In the genomic region with DNA sequence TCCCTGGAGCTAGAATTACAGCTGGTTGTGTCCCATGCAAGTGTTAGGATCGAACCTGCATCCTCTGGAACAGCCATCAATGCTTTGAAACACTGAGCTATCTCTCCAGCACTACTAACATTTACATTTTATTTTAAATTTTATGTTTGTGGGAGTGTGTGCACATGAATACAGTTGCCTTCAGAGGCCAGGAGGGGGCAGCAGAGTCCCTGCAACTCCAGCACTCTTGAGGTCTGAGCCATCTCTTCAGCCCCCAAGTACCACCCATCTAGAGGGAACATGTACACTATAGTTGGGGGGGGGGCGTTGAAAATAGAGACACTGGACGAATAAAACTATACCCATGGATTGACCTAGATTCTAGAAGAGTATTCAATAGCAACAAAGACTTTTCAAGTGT, we compare ENCODE assay signal across 9 mouse cellular contexts. TPM values are rescaled to one million over a fixed set of nuclear protein-coding genes. Genes with fewer than 3 reads are reported as not detected.
DNase-seq lines count a peak whose midpoint lies in the region; ATAC-seq and TF ChIP-seq lines count a peak whose summit lies in the region.
"Had no signal": no experiment of that assay in that cellular context is flagged by ENCODE, and none has a peak within 500 bp of the region (broad histone marks: within the 10 kb centered on the region; RNA-seq: fewer than 3 reads in every experiment).

No protein-coding gene starts in this region.

- TF ChIP-seq POLR2A in MEL (IDR thresholded peaks at IDR 0.05; ENCODE audit: control insufficient read depth in 1 of 2, insufficient read depth in 1 of 2, low read depth in 1 of 2, low read length in 2 of 2, poor library complexity in 1 of 2), result no peak

- no peaks in the 10 kb centered on the region for H3K27me3 ChIP-seq in kidney, embryonic 14.5 days (ENCODE audit: control insufficient read depth, insufficient read depth, low read length)
- no peaks in the 10 kb centered on the region for H3K27me3 ChIP-seq in MEL (ENCODE audit: control insufficient read depth in 1 of 2, insufficient read depth in 2 of 2, low read length in 2 of 2)
- no peaks in the 10 kb centered on the region for H3K27me3 ChIP-seq in limb, embryonic 10.5 days (ENCODE audit: low read depth, poor library complexity, severe bottlenecking)
- H3K27me3 ChIP-seq in stomach, postnatal 0 days (ENCODE audit: control insufficient read depth, insufficient read depth, low read length), result no peaks in the 10 kb centered on the region
- H3K27me3 ChIP-seq: embryonic facial prominence, embryonic 12.5 days had no signal

- WGBS in kidney, embryonic 14.5 days, result 75% methylated on average over 3 of the region's 3 CpGs
- WGBS in limb, embryonic 10.5 days, result 64% methylated on average over 3 of the region's 3 CpGs
- WGBS in stomach, postnatal 0 days, result 72% methylated on average over 3 of the region's 3 CpGs

- H3K9ac ChIP-seq in kidney, embryonic 14.5 days (ENCODE audit: low read depth, low read length), result no peak overlapping the region
- no peak overlapping the region for H3K9ac ChIP-seq in MEL (ENCODE audit: control insufficient read depth, low read depth, low read length, poor library complexity, severe bottlenecking)
- H3K9ac ChIP-seq in stomach, postnatal 0 days (ENCODE audit: low read length), result no peak overlapping the region
- H3K9ac ChIP-seq: embryonic facial prominence, embryonic 12.5 days had no signal

- no peak overlapping the region for H3K27ac ChIP-seq in kidney, embryonic 14.5 days (ENCODE audit: low read depth, low read length)
- no peak overlapping the region for H3K27ac ChIP-seq in MEL (ENCODE audit: control insufficient read depth, low read depth, low read length)
- no peak overlapping the region for H3K27ac ChIP-seq in limb, embryonic 10.5 days
- H3K27ac ChIP-seq in stomach, postnatal 0 days (replicated peaks), result no peak overlapping the region
- H3K27ac ChIP-seq: embryonic facial prominence, embryonic 12.5 days had no signal

- peak; percentile 62 to 80 (median 70) for TF ChIP-seq CTCF in MEL (IDR thresholded peaks at IDR 0.05 in 2 of 3, conservative IDR thresholded peaks at IDR 0.05 in 1 of 3; ENCODE audit: control insufficient read depth in 1 of 3, insufficient read depth in 1 of 3, low read depth in 2 of 3, low read length in 3 of 3, poor library complexity in 1 of 3, severe bottlenecking in 1 of 3)
- peak; percentile 77 for TF ChIP-seq CTCF in stomach, postnatal 0 days (IDR thresholded peaks at IDR 0.05; ENCODE audit: low read depth)

- no peak for ATAC-seq in kidney, embryonic 14.5 days (ENCODE audit: low FRiP score, low TSS enrichment)
- ATAC-seq in stomach, postnatal 0 days (ENCODE audit: low FRiP score, low TSS enrichment), result peak; percentile 64; the same call in 1 of the 2 replicates
- ATAC-seq in cerebellum, adult (ENCODE audit: insufficient number of reproducible peaks, low FRiP score, low TSS enrichment), result no peak

- no peaks in the 10 kb centered on the region for H3K9me3 ChIP-seq in kidney, embryonic 14.5 days (ENCODE audit: control insufficient read depth, low read length)
- no peaks in the 10 kb centered on the region for H3K9me3 ChIP-seq in MEL (replicated peaks; ENCODE audit: insufficient read depth, low read length)
- no peaks in the 10 kb centered on the region for H3K9me3 ChIP-seq in limb, embryonic 10.5 days (replicated peaks)
- no peaks in the 10 kb centered on the region for H3K9me3 ChIP-seq in stomach, postnatal 0 days (ENCODE audit: control insufficient read depth, low read length)
- H3K9me3 ChIP-seq: embryonic facial prominence, embryonic 12.5 days had no signal

- H3K4me1 ChIP-seq in kidney, embryonic 14.5 days (ENCODE audit: control insufficient read depth, insufficient read depth, low read length), result no peaks in the 10 kb centered on the region
- no peaks in the 10 kb centered on the region for H3K4me1 ChIP-seq in MEL (ENCODE audit: control insufficient read depth in 1 of 2, insufficient read depth in 2 of 2, low read length in 2 of 2)
- H3K4me1 ChIP-seq in limb, embryonic 10.5 days, result peaks cover 11% of the 10 kb centered on the region; the same call in 1 of the 2 replicates
- H3K4me1 ChIP-seq in stomach, postnatal 0 days (replicated peaks; ENCODE audit: control insufficient read depth, insufficient read depth), result no peaks in the 10 kb centered on the region
- H3K4me1 ChIP-seq: embryonic facial prominence, embryonic 12.5 days had no signal

- no peak overlapping the region for H3K4me2 ChIP-seq in kidney, embryonic 14.5 days (replicated peaks; ENCODE audit: low read depth, low read length)
- no peak overlapping the region for H3K4me2 ChIP-seq in stomach, postnatal 0 days (replicated peaks; ENCODE audit: low read depth)
- H3K4me2 ChIP-seq: embryonic facial prominence, embryonic 12.5 days had no signal

- H3K4me3 ChIP-seq in kidney, embryonic 14.5 days (ENCODE audit: low read length), result no peak overlapping the region
- no peak overlapping the region for H3K4me3 ChIP-seq in MEL (ENCODE audit: control insufficient read depth in 1 of 2, insufficient read depth in 1 of 2, low read depth in 2 of 2, low read length in 2 of 2)
- H3K4me3 ChIP-seq in limb, embryonic 10.5 days, result no peak overlapping the region
- no peak overlapping the region for H3K4me3 ChIP-seq in stomach, postnatal 0 days (ENCODE audit: low read depth, low read length)
- H3K4me3 ChIP-seq: embryonic facial prominence, embryonic 12.5 days had no signal

- no peak for TF ChIP-seq EP300 in MEL (IDR thresholded peaks at IDR 0.05; ENCODE audit: low read depth in 1 of 2, low read length in 2 of 2)
- no peak for TF ChIP-seq EP300 in stomach, postnatal 0 days (optimal IDR thresholded peaks at IDR 0.05)

- DNase-seq in kidney, adult 11 months, result peak; percentile 28
- peak; percentile 54 for DNase-seq in 3T3-L1 (ENCODE audit: low read depth, low spot score)
- peak; percentile 46 for DNase-seq in MEL (ENCODE audit: low read depth, low spot score)
- DNase-seq in forelimb bud, embryonic 11.5 days (ENCODE audit: low read depth, low spot score), result peak; percentile 29
- peak; percentile 36 for DNase-seq in limb, embryonic 10.5 days (ENCODE audit: low spot score)
- peak; percentile 60 for DNase-seq in stomach, postnatal 0 days (ENCODE audit: low spot score)

- TF ChIP-seq RAD21 in MEL (IDR thresholded peaks at IDR 0.05; ENCODE audit: low read depth, low read length), result peak; percentile 67

- H3K36me3 ChIP-seq in kidney, embryonic 14.5 days (ENCODE audit: control insufficient read depth, insufficient read depth, low read length), result no peaks in the 10 kb centered on the region
- H3K36me3 ChIP-seq in MEL (ENCODE audit: control insufficient read depth in 1 of 2, insufficient read depth in 2 of 2, low read length in 2 of 2), result no peaks in the 10 kb centered on the region
- H3K36me3 ChIP-seq in limb, embryonic 10.5 days, result no peaks in the 10 kb centered on the region
- H3K36me3 ChIP-seq in stomach, postnatal 0 days (ENCODE audit: control insufficient read depth, insufficient read depth, low read length), result no peaks in the 10 kb centered on the region
- H3K36me3 ChIP-seq: embryonic facial prominence, embryonic 12.5 days had no signal

- no peaks in the 10 kb centered on the region for H3K79me2 ChIP-seq in MEL (ENCODE audit: control insufficient read depth, insufficient read depth, low read length, poor library complexity)

TF ChIP-seq in MEL, 35 proteins besides CTCF, POLR2A, EP300 and RAD21:
- TF ChIP-seq ZC3H11A (IDR thresholded peaks at IDR 0.05; ENCODE audit: low read depth, low read length), result peak; percentile 44
- TF ChIP-seq SMC3 (IDR thresholded peaks at IDR 0.05; ENCODE audit: low read depth, low read length), result peak; percentile 68
- TF ChIP-seq MYC (IDR thresholded peaks at IDR 0.05; ENCODE audit: low read depth, low read length), result no peak
TF ChIP-seq in MEL: peak in this region for 2.

RNA-seq across cellular contexts. Expression of a gene that starts 37.3 kb away (rescaled TPM):
- 1.9 and 5.5 TPM in 2 replicates for polyA plus RNA-seq in kidney, embryonic 14.5 days (2014; fragmentation: Nextera tagmentation; extraction: Ambion mirVana)
- not detected in 2 replicates for total RNA-seq in MEL (2012; rRNA removed)
- polyA plus RNA-seq in MEL (2012; ENCODE audit: insufficient read depth in 1 of 2, insufficient read length in 2 of 2, low read depth in 1 of 2, low replicate concordance in 2 of 2, missing spikeins in 1 of 2), result not detected
- 0.06 TPM in 1 of 2 replicates, not detected in the other for polyA plus RNA-seq in limb, embryonic 10.5 days (2016; fragmentation: Nextera tagmentation; extraction: Ambion mirVana)
- 3.7 and 4.8 TPM in 2 replicates for polyA plus RNA-seq in stomach, postnatal 0 days (2015; fragmentation: Nextera tagmentation; extraction: Ambion mirVana)

RNA-seq across cellular contexts. Expression of a gene that starts 45.5 kb away (rescaled TPM):
- 3.0 and 5.4 TPM in 2 replicates for polyA plus RNA-seq in kidney, embryonic 14.5 days (2014; fragmentation: Nextera tagmentation; extraction: Ambion mirVana)
- 13.9 and 15.3 TPM in 2 replicates for total RNA-seq in MEL (2012; rRNA removed)
- polyA plus RNA-seq in MEL (2012; ENCODE audit: insufficient read depth in 1 of 2, insufficient read length in 2 of 2, low read depth in 1 of 2, low replicate concordance in 2 of 2, missing spikeins in 1 of 2), result 10 to 100 TPM in 1 of 2 experiments, not detected in 1; 21.7 TPM
- 2.0 and 2.4 TPM in 2 replicates for polyA plus RNA-seq in limb, embryonic 10.5 days (2016; fragmentation: Nextera tagmentation; extraction: Ambion mirVana)
- polyA plus RNA-seq in stomach, postnatal 0 days (2015; fragmentation: Nextera tagmentation; extraction: Ambion mirVana), result 4.4 and 5.0 TPM in 2 replicates
